Mouse (Mus musculus): ENCODE data around the gene Epha6.

Gene Epha6

DNA sequence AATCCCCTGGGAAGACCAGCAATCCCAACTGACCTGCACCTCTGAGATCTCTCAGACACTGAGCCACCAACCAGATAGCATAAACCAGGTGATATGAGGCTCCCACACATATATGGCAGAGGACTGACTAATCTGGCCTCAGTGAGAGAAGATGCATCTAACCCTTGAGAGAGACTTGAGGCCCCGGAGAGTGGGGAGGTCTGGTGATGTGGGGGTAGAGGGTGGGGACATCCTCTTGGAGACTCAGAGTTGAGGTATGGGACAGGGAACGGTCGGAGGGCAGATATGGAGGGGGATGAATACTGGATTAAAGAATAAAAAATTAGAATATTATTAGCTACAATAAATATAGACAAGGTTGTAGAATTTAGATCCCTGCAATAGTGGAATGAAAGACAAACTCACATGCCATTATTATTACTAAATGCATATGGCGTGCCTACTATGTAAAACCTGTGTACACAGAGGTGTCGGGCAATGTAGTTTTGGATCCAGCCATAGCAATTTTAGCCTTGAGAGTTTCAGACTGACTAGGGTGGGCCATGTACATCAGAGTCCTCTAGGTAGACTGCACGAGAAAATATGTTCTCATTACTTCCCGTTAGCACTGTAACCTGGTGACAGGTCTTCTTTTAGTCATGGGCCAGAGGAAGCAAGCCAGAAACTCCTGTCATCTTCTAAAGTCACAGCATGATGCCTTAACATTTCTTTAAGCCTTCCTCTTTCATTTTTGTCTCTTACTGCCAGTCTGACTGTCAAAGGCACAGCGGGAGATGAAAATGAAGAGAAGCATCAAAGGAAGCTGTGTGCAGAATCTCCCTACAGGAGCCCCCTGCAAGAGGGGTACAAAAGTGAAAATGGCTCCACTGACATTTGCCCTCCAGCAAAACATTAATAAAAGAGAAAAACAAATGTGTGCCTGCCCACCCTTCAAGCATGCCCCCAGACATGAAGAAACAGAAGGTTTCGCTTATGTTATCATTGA, 338.7 kb downstream of the Epha6 start:
- DNase-seq (ENCODE audit: low read depth, low spot score), result no peak

DNA sequence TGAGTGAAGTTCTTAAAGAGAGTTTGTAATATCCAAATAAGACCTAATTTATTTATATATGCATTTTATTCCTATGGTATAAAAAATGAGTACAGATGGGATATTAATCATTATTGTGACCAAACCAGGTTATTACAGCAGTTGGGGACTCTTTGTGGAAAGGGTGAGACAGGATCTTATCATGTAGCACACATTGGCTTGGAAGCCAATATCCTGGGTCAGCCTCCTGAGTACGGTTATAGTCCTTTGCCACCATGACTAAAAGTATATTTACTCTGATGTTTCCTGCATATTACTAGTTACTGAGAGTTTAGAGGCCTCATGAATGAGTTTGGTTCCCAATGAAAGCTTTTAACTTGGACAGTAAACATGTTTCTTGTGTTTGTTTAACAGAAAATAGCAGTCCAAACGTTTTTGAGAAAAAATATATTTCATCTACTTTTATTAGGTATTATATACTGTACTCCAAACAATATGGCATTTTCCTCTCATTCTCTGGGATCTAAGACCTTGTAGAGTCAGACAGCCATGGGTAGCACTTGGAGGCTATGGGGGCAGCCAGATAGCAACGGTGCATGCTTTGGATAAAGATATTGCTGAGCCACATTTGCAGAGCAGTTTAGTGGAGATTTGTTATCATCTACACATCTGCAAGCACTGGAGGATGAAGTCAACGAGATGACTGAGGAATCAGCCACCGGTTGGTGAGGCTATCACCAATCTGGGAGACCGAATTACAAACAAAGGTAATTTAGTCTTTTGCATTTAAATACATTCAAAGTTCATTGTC, 340.4 kb downstream of the Epha6 start:
- DNase-seq (ENCODE audit: low read depth, low spot score), result no peak

DNA sequence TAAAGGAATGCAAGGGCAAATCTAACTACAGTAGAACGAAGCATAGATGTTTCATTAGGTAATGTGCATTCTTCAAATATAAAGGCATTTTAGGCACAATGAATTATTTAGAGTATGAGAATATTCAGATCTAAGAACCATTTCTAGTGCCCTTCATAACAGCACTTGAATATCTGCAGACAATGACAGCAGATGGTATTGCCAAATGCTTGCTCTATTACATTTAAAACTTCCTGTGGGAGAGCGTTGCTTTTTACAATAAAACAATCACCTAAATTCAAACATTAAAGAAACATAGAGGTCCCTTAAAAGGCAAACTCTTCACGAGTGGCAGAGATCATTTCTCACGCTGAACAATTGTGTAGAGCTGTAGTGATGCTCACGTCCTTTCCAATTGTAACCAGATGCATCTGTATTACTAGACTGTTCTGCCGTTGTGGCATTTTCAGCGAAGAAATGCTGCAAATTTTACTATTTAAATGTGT, 347.1 kb downstream of the Epha6 start:
- no peak for DNase-seq (ENCODE audit: low read depth, low spot score)

DNA sequence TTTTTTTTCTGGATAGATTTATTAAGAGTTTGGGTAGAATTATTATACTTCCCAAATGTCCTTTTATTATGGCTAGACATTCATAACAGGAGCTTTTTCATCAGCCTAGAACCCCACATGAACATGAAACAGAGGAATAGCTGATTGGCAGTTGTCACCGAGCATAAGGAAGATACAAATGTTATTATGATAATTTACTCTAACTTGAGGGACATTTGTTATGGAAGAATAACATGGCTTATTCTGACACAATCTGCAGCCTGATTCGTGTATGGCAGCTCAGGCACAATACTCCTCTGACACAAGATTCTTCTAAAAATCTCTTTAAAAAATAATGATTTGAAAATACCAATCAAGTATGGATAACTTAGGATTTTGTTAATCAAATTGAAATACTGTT, 347.7 kb downstream of the Epha6 start:
- no peak for DNase-seq (ENCODE audit: low read depth, low spot score)

DNA sequence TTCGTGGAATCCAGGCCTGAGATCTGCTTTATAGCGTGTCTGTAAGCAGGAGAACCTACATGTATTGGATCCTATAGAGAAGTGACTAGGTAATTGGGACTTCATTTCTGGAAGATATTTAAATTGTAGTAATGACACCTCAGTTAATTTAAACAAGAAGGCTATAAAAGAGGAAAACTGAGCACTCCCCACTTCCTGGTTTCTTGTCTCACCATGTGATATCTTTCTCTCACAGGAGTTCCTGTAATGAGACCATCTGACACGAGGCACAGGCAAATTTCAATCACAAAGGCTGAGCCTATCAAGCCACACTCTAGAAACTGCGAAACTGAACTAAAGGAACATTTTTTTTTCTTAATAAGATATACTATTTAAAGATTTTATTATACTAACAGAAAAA, 348.3 kb downstream of the Epha6 start:
- no peak for DNase-seq (ENCODE audit: low read depth, low spot score)

DNA sequence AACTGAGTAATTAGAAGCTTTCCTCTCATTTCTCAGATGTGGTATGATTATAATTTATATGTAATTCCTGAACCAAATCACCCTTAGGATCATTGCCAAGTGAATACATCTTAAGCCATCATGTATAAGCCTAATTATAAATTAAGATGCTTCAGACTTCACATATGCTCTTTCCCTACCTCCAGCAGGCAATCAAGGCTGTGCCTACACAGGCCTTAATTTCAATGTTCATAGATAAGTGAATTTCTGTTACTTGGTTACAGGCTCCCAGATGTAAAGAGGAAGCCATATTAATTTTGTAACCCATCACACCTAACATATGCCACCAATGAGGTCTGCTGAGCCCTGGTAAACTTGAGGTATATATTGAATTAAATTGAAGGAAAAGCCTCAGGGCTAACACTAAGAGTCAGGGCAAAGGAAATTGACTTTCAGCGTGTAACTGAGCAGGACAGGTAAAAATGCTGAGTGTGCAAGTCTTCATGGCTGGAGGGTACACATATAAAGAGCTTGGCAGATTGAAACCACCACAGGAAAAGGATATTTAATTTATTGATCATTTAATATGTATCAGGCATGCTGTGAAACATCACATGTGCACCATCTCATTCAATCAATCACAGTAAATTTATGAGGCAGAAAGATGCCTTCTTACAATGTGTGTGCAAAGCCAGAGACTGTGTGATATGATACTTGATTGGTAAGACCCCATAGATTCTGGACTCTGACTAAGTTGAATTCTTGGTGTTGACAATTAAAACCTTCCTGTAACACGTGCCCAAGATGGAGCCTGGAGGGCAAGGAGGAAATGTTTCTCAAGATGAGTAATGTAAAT, 365.8 kb downstream of the Epha6 start:
- DNase-seq (ENCODE audit: low read depth, low spot score), result no peak

DNA sequence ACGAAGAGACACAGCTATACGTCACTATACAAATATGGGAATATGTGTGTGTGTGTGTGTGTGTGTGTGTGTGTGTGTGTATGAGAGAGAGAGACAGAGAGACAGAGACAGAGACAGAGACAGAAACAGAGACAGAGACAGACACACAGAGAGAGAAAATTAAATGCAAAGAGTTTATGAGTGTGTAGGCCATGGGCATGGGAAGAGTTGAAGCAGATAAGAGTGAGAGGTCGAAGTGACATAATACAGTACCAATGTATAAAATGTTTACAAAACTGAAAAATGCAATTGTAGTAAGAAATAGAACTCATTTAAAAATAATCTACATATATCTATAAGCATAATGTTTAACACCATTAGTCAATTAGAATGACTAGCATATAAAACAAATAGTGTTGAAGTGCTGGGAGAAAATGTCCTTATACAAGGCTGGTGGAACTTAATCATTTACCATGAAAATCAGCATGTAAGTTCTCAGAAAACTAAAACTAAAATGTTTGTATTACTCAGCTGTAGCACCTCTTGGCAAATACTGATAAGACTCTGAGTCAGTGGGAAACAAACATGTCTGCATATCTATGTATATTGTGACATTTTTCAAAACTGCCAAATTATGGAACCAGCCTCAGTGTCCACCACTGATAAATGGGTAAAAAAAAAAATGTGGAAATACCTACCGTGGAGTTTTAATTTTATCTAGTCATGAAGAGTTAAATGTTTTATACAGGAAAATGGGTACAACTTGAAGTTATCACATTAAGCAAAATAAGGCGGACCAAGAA, 371.2 kb downstream of the Epha6 start:
- no peak for DNase-seq (ENCODE audit: low read depth, low spot score)

DNA sequence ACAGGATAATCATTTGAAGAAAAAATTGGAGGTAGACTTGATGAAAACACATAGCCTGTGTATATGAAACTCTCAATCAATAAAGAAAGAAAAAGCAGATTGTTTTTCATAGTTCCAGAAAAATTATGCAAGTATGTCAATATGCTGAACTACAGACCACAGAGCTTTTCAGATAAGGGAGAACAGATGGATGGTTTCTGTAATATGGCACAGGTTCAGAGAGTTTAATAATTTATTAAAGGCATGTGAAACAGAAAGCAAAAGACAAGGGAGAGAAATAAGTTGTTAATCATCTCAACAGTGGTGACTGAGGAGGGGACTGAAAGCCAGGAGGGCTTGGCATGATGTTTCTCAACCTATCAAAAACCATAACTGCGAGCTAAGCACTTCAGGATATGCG, 372.3 kb downstream of the Epha6 start:
- DNase-seq (ENCODE audit: low read depth, low spot score), result no peak

DNA sequence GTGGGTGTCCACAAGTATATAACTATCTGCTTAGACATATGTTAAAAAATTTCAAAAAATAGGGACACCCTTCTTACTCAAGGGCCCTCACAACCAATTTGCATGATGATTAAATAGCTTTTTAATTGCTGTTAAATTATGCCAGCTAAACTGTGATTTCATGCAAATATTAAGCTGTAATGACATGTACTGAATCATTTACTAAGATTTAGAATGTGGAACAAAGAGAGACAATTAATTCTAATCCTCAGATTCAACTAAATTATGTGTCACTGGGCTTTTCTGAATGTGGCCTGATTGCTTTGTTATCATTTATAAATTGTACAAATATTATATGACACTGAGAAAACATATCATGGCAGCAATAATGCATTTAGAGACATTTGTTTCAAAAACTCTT, 396.2 kb downstream of the Epha6 start:
- no peak for DNase-seq (ENCODE audit: low read depth, low spot score)

DNA sequence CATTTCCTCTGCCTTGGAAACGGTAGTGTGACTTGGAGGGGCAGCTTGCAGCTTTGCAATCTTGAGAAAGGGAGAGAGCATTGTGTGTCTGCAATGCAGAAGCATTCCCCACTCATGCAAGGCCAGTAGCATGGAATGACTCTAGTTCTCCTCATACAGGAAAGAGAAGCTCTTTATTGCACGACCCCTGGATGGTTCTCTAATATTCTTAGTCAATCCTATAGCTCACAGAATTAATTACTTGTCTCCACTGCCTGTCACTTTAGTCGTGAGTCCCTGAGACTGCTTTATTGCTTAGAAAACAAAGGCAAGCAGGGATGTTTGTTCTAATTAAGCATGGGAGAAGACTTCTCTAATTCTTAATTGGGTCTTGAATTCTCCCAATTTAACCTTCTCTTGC, 429.8 kb downstream of the Epha6 start:
- no peak for DNase-seq (ENCODE audit: low read depth, low spot score)

DNA sequence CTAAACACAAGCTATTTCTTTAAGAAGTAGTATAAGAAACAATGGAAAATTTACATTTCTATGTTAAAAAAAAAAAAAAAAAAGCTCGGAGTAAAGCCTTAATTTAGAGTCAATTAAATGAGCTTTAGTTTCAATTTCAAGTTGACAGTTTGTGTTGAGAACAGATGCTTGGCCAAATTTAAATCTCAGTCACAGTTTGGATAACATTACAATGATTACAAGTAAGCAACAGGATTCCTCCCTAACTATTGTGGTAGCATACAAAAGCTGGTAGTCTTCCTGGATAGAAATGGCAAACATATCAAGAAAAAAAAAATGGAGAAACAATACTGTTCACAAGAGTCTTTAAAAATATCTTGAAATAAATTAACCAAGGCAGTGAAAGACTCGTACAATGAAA, 452.9 kb downstream of the Epha6 start:
- no peak for DNase-seq (ENCODE audit: low read depth, low spot score)

DNA sequence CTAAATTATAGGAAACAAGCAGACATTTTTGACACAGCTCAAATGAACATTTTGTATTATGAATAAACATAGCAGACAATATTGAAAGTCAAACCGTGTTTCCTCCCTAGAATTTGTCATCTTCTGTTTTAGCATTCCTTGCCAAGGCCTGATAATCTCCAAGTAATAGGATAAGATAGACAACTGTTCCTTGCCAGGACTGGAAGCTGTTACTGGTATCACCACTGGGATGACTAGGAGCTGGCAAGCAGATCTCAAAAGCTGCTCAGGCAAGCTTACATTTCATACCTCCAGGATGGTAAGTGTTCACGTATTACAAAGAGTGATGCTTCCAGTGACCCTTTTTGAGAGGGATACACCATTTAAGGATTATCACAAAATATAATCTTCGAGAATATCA, 461.0 kb downstream of the Epha6 start:
- DNase-seq (ENCODE audit: low read depth, low spot score), result no peak

DNA sequence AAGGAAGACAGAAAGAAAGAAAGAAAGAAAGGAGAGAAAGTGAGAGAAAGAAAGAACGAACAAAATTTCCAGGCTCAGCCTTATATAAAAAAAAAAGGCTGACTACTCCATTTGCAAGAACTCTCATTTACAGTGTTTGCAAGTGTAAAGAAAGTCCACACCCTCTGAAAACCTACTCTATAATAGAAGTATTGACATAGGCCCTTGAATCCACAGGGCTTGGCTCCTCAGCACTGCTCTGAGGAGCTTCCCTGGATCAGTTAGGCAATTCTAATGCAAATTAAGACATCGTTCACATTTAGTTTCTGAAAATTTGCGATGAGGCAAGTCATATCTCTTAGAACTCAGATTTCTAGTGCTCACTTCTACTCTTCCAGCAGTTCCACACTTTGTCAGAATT, 483.9 kb downstream of the Epha6 start:
- no peak for DNase-seq (ENCODE audit: low read depth, low spot score)

DNA sequence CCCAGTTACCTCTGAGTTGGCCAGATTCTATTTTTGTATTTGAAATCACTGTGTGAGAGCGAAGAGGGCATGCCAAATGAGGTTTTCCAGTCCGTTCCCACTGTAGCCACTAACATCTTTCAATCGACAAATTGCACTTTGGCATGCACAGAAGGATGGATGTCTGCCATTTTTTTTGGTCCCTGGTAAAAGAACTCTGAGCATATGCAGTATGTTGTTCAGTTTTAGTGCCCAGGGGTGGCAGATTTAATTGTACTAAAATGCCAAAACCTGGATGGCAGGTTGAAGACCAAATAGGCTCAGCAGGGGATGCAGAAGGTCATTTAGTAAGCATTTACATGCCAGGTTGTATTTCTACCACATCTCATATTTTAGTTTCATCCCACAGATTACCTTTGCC, 503.1 kb downstream of the Epha6 start:
- no peak for DNase-seq (ENCODE audit: low read depth, low spot score)

DNA sequence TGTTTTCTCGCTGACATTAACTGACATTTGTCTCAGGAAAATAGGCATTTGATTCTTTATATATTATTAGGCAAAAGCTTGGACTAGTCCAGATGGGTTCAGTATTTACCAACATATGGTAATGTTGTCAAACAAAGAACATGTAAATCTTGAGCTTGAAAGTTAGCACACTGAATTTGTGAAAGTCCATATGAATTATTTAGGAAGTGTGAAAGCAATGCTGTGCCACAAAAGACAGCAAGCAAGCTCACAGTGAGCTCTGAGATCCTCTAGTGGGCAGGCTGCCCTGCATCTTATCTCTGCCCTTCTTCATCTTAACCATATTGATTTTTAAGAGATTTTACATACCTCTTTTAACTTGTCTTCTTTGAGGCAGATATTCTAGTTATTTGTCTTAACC, 510.0 kb downstream of the Epha6 start:
- DNase-seq (ENCODE audit: low read depth, low spot score), result no peak

DNA sequence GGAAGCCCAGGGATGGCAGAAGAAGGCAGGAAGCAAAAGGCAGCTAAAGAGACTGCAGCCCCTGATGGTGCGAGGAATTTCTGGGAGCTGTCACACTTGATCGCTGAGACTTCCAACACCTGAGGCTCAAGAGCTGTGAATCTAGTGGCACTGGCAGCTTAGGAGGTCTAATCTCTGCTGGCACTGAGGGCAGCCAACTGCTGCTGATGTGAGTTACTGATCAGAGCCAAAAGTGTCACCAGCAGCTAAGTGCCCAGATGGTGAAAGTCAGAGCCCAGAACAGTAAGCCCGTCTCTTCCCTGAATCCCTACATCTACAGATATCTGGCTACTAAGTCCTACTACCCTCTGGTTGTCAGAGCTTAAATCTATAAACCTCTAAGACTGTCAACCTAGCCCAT, 518.4 kb downstream of the Epha6 start:
- DNase-seq (ENCODE audit: low read depth, low spot score), result no peak

DNA sequence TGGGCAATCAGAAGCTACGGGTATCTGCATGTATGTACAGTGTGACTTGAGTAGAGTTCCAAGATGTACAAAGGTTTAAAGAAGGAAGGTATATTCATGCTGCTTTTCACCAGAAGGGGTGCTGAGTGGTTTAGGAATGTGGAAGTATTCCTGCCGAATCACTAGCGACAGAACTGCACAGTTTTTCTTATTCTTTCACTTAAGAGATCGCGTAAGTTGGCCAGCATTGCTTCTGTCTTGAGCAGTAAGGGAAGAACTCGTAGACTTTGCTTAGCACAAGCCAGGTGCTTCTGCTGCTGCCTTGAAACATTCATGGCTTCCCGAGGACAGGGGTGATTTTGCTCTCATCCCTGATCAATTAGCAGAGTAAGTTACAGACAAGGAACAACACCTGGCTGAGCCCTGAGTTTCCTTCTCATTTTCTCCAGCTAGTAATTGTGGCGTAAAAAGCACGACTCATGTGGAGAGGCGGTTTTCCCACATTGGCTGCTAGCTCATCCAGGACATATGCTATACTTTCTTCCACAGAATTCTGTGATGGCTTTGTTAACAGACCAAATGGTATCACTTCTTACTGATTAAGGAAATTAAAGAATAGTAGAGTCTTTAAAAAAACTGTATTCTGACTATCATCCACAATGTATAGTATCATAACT, 534.7 kb downstream of the Epha6 start:
- no peak for DNase-seq (ENCODE audit: low read depth, low spot score)

DNA sequence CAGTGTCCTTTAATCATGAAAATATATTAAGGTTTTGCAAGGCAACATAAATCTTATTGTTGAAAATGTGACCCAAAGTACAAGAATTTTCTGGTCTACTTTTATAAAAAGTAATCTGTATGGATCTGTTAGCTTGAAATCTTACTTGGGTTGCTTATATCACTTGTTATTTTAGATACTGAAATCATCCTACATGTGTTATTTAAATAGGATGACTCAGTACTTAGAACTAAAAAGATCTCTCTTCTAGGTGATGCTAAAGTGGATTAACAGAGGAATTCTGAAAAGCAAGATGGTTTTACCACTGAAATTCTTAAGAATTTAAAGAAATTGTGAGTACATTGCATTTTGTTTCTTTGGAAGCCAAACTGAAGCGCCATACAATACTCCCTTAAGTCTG, 561.5 kb downstream of the Epha6 start:
- DNase-seq (ENCODE audit: low read depth, low spot score), result no peak

DNA sequence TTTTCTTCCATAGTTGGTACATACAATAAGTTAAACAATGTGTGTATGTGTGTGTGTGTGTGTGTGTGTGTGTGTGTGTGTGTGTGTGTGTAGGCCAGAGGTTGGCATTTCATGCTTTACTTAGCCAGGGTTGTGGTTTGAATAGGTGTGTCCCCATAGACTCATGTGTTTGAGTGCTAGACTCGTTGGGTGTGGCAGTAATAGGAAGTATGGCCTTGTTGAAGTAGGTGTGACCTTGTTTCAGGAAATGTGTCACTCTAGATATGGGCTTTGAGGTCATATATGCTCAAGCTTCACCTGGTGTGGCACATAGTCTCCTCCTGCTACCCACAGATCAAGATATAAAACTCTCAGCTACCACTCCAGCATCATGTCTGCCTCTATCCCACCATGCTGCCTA, 577.0 kb downstream of the Epha6 start:
- DNase-seq (ENCODE audit: low read depth, low spot score), result no peak

DNA sequence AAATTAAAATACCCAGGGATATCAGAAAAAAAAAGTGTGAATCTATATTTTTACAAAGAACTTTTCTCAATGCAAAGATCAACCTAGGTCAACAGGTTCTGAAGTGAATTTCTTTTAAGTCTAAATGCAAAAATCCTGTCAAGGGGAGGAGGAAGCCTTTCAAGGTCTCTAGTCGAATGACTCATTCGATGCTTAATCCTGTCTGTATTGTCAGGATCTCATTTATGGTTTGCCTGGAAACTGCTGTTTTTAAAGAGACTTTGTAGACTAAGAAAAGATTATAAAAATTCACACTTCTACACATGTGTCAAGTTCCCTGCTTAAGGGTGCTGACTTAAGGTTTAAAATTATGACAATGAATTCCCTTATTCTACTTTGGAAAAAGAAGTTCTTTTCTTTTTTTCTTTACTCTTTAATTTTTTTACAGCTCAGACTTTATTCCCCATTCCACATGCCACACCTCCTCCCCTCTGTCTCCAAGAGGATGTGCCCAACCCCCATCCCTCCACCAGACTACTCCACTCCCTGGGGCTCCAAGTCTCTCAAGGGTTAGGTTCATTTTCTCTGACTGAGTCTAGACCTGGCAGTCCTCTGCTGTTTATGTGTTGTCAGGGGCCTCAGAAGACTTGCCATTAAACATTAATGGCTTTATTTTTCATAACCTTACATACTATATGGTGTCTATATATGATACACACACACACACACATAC, 598.3 kb downstream of the Epha6 start:
- no peak for DNase-seq (ENCODE audit: low read depth, low spot score)
